Mouse (Mus musculus) gastrocnemius, adult 2 months (tissue): Measurements from ENCODE around the gene Tbc1d4. TPM values are rescaled to one million over a fixed set of nuclear protein-coding genes. Genes with fewer than 3 reads are reported as not detected.
A peak's percentile ranks its signal among the peaks of the same experiment; 100 is the strongest.
"Not testable (repeated sequence)": the region's sequence is repeated elsewhere in the genome, so short reads cannot be mapped to it uniquely, and the experiment has no call there.

Experiments
- DNase-seq: peaks from one replicate; pipeline ENCODE4 v3.0.0; 2022
- H3K27ac ChIP-seq: fragments of 200-600 bp; 2 replicates; pipeline ENCODE4 v1.8.1; 2022; ENCODE audit warnings: mild to moderate bottlenecking
- H3K4me3 ChIP-seq: fragments of 200-600 bp; 2 replicates; pipeline ENCODE4 v1.8.1; 2022; ENCODE audit warnings: mild to moderate bottlenecking, moderate library complexity
- CTCF ChIP-seq: fragments of 200-600 bp; IDR thresholded peaks from 2 replicates; pipeline ENCODE4 v1.8.1; 2022; ENCODE audit warnings: antibody characterized with exemption, mild to moderate bottlenecking, moderate library complexity
- intact Hi-C: fragments of 180-260 bp; cut with DNase I; formaldehyde crosslinking; loops from one replicate; pipeline ENCODE4 v1.15.1; 2025
- total RNA-seq, 2 experiments: library from RNA; stranded (reverse); gene quantifications; 2 replicates each; pipeline ENCODE4 v1.2.3; 2021

Gene Tbc1d4
- total RNA-seq, 2 experiments from 2014 or later: 28.8 to 62.9 TPM

DNA sequence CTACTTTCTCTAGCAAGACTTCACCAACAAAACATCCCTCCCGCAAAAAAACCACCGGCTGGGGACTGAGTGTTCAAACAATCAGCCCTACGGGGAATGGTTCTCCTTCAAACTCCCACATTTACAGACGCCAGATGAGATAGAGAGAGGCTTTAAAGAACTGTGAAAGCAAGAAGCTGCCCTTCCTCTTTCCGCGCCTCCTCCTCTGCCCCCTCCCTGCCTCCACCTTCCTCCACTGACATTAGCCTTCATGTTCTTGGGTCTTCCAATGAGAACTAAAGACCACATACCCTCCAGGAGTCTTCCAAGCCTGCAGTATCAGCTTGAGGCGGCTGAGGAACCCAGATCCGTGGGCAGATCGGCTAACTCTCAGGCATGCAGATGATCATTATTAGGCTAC lies 7.2 kb upstream of the Tbc1d4 start:
- DNase-seq: no peak
- H3K4me3 ChIP-seq: no peak overlapping the region
- TF ChIP-seq CTCF: no peak
- intact Hi-C loops: no loop called here
- no peak overlapping the region for H3K27ac ChIP-seq

DNA sequence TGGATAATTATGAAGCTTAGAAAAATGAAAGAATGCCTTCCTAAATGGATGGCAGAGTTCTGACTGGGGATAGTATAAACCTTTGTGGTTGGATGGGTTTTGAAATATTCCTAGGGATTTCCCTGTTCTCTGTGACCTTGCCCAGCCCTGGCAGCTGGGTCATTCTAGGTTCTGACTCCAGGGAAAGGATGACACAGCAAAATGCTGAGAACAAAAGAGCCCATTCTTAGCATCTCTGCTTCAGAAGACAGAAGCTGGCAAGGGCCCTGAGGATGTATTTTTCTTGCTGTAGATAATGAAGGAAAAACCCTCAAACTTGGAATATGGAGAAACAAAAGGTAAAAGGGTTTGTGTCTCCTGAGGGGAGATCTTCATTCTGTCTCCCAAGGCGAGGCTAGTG lies 4.2 kb upstream of the Tbc1d4 start:
- H3K4me3 ChIP-seq: no peak overlapping the region
- TF ChIP-seq CTCF: no peak
- no peak for DNase-seq
- no peak overlapping the region for H3K27ac ChIP-seq
- intact Hi-C loops: no loop called here

DNA sequence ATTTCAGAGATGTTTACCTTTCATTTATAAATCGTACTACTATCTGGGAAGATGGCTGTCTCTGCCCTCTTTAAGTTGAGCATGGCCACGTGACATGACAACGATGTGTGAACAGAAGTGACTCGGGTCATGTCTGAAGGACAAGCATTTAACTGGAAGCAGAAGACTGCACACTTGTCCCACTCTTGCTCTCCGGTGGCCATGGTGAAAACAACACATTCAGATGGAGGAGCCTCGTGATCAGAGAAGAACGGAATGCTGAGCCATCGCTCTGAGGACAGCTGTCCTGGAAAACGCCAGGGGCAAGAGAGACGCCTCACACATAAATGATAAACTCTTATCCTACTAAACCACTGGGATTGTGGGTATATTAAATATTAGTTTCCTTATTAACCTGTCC lies 1.7 kb upstream of the Tbc1d4 start:
- intact Hi-C loops: no loop called here
- no peak for TF ChIP-seq CTCF
- H3K4me3 ChIP-seq: no peak overlapping the region

DNA sequence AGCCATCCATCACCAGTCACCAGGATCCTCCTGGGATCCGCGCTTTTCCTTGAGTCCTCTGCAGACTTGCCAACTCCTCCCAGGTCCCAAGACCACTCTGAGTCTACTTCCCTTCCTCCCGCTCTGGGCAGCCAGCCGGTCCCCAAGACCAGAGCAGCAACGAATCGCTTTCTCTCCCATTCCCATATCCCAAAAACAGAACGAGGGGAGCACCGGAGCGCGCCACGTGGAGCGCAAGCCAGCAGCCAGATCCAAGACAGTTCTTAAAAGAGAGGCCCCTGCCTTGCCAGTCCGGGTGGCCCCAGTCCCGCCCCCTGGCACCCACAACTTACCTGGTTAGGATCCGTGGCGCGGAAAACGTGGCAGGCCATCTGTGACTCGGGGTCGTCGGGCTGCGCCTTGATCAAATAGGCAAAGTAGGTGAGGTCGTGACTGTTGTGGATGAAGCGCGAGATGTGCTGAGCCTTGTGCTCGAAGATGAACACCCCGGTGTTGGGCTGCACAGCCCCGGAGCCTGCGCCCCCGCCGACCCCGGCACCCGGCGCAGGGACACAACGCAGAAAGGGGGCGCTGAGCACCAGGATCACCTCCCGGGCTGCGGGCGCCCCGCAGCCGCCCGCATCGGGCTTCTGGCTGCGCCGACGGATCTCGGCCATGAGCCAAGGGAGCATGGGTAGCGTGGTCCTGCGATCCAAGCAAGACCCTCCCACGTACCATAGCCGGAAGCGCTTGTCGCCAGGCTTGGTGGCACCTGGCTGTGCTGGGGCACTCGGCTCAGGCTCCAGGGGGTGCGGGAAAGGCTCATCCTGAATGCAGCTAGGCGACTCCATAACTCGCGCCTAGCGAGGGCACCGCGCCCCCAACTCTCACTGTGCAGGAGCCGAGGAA lies 1.1 kb downstream of the Tbc1d4 start:
- peak; percentile 32; the same call in 1 of the 2 replicates for TF ChIP-seq CTCF
- peak overlapping the region; percentile 85 for H3K4me3 ChIP-seq
- intact Hi-C loops: no loop called here
- peak; percentile 60 for DNase-seq
- peak overlapping the region; percentile 86 for H3K27ac ChIP-seq

More for the DNA sequence above, 1.7 kb upstream of the Tbc1d4 start:
- H3K27ac ChIP-seq: no peak overlapping the region
- no peak for DNase-seq

DNA sequence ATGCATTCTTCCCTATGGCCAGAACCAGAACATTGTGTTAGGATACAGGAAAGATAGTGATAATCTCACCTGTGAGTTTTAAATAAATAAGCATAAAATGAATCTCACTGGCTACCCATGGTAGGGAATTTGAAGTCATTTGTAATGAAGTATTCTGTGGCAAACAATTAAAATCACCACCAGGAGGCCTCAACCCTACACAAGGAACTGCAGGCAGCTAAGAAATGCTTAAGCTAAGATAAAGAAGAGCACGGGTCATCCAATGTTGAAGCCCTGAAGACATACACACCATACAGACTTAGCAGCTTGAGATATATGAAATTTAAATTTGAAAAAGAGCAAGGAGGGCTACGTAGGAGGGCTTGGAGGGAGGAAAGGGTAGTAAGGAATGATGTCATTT lies 3.1 kb downstream of the Tbc1d4 start:
- no peak overlapping the region for H3K4me3 ChIP-seq
- no peak overlapping the region for H3K27ac ChIP-seq
- intact Hi-C loops: no loop called here
- no peak for DNase-seq
- TF ChIP-seq CTCF: peak; percentile 14; the same call in 1 of the 2 replicates

DNA sequence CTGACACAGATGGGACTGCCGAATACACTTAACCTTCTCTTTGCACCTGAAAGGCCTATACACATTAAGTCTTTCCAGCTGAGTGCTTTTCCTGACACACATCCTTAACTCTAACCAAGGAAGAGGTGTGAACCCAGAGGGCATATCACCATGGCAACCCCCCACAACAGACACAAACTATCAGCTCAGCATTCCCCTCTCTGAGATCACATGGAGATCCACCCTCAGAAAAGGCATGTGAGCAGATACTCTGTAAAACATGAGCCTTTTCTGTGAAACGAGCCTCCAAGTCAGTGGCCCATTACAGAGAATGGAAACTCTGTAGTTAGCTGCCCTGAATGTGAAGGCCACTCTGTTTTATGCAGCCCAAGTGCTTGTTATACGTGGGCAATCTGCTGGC lies 6.1 kb downstream of the Tbc1d4 start:
- H3K4me3 ChIP-seq: no peak overlapping the region
- TF ChIP-seq CTCF: no peak
- no peak overlapping the region for H3K27ac ChIP-seq
- no peak for DNase-seq
- intact Hi-C loops: loop anchor here (5.0 kb wide), 1 partner anchor 36 kb away; no protein-coding TSS in a partner anchor

DNA sequence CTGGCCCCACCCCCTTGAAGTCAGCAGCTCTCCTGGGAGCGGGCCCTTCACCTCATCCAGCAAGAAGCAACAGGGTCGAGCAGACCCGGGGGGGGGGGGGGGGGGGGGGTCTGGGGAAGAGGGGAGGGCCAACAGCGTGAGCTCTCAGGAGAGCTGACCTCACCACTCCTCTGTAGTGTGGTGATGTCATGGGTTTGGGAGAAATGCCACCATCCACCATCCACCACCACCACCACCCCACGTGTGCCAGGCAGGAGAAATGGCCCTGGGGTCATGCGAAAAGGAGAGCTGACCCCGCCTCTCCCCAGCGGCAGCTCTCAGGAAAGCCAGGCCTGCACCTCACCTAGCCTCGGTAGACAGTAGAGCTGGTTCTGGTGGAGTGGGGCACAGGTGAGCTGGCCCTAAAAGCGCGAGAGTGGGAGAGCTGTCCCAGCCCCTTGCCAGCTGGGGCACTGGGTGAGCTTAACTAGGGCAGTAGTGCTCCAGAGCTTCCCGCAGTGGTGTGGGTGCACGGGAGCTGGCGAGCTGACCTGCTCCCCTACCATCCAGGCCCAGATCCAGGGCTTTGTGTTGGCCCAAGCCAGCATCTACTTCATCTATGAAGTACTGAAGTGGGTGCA lies 11.8 kb downstream of the Tbc1d4 start:
- no peak overlapping the region for H3K27ac ChIP-seq
- no peak overlapping the region for H3K4me3 ChIP-seq
- DNase-seq: no peak
- intact Hi-C loops: loop anchor here (5.0 kb wide), 1 partner anchor 50 kb away; no protein-coding TSS in a partner anchor
- no peak for TF ChIP-seq CTCF

DNA sequence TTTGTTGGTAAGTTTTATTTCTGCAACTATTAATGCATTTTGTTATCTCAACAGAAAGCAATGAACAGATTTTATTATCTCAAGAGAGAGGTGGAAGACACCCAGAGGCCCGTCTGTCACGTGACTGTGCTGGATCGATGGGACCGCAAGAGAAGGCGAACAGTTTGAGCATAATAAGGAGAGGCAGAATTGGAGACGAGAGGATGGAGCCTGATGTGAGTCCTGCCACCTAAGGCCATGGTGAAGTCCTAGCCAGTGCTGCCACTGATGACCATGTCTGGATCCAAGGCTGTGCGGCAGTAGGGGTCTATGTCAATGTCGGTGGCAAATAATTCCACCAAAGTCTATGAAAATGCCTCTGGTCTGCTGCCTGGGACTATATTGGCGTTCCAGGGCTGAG lies 12.3 kb downstream of the Tbc1d4 start:
- intact Hi-C loops: loop anchor here (5.0 kb wide), 1 partner anchor 51 kb away; no protein-coding TSS in a partner anchor
- TF ChIP-seq CTCF: no peak
- DNase-seq: no peak
- no peak overlapping the region for H3K27ac ChIP-seq
- no peak overlapping the region for H3K4me3 ChIP-seq

DNA sequence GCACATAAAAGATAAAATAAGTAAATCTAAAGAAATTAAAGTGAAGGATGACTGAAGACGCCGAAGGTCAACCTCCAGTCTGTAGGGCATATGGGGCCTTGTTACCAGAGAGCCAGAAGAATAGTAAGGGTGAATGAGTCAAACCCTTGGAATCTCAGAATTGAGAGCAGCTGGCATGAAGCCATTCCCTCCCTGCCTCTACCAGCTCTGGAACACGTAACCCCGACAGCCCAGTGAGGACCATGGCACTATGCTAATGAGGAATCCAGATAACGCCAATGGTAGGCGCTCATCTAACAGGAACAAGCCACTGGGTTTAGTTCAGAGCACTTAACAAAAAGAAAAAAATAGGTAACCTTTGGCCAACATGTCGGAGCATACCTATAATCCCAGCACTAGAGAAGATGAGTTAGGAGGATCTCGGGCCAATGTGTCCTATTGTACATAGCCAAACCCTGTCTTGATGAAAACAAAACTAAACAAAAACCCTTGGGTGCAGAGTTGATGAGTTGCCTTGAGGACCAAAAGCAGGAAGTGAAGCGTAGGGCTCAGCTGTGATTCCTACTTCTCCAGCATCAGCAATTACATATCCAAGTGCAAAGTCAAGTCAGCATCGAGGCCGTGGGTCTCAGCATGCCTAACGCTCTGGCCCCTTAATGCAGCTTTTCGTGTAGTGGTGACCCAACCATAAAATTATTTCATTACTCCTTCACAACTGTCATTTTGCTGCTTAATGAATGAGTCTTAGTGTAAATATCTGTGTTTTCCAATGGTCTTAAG lies 13.5 kb downstream of the Tbc1d4 start:
- intact Hi-C loops: loop anchor here (5.0 kb wide), 1 partner anchor 52 kb away; no protein-coding TSS in a partner anchor
- no peak overlapping the region for H3K27ac ChIP-seq

DNA sequence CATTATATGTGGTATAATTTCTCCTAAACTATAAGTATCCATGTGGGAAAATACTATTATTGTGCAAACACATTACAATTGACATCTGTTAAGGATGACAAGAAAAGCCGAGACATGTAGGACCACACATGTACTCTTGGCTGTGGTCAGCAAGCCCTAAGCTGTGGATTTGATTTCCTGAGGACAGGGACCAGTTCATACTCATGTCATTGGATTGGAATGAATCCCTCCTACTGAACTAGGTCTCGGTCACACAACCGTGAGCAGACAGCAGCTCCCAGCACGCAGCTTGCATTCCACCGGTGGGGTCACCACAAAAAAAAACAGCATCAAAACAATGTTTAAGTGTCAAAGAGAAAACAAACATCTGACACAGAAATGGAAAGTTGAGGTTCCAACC lies 15.0 kb downstream of the Tbc1d4 start:
- DNase-seq: no peak
- Histone ChIP-seq H3K27ac (no peak overlapping the region), H3K4me3 (no peak overlapping the region)
- intact Hi-C loops: no loop called here
- no peak for TF ChIP-seq CTCF

More for the DNA sequence above, 13.5 kb downstream of the Tbc1d4 start:
- TF ChIP-seq CTCF: no peak
- no peak for DNase-seq
- H3K4me3 ChIP-seq: no peak overlapping the region

DNA sequence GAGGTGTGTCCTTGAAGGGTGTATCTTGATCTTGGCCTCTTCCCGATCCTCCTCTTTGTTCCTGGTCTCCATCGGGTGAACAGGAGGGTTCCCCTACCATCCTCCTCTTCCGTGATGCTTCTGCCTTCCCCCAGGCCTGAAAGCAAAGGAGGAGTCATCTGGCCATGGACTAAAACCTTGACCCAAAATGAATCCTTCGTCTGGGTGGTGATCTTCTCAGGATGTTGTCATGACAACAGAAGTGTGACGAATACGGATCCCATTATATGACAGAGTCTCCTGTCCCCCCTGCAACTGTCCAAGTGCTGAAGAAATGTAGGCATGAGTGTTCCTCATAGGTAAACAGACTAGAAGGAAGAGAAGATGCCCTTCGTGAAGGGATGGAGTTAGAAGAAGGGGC lies 15.7 kb downstream of the Tbc1d4 start:
- intact Hi-C loops: no loop called here
- no peak for DNase-seq
- no peak overlapping the region for H3K4me3 ChIP-seq
- TF ChIP-seq CTCF: no peak
- H3K27ac ChIP-seq: no peak overlapping the region

DNA sequence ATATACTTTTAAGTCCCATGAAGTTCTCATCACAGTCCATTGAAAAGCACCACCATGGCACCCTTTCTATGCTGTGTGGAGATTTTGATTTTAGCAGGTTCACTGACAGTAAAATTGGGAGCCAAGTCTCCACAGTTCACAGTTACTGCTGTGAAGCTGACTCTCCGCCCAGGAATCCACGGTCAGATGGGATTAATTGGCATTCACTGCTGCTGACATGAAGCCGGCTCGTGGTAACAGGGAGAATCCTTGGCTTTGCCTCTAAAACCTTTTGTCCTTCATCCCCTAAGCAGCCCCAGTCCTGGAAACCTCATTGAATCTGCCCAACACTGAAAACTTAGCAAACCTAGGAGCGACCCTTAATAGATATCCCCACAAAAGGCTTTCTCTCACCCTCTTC lies 17.9 kb downstream of the Tbc1d4 start:
- Histone ChIP-seq H3K4me3 (no peak overlapping the region), H3K27ac (no peak overlapping the region)
- TF ChIP-seq CTCF: no peak
- intact Hi-C loops: no loop called here
- peak; percentile 25 for DNase-seq

DNA sequence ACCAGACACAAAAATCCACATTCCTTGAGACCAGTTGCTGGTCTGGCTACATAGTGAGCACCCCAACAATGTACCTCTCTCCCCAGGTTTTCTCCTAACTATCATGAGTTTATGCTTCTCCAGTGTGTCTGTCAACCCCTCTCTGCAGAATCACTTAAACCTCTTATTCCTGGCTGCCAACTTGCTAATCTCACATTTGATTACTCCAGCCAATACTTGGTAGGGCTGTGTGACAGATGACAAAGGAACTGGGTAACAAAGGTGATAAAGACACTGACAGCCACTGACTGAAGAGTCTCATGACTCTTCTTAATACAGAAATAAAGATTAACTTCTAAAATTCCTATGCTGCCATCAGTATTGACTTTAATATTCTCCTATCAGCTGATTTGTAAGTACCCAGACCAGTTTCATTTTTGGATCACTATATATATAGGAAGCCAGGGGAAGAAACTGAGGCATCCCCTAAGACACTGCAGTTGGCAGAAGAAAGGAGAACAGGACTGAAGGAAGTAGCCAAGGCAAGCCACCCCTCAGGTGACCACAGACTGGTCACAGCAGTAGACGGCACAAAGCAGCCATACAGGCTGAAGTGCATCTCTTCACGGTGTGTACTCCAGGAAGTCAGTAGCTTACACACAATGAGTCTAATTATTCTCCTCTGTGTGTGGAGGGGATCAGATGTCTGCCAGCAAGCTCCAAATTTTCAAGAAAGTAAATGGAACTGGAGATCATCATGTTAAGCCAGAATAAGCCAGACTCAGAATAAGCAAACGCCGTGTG lies 20.6 kb downstream of the Tbc1d4 start:
- DNase-seq, intact Hi-C loops, H3K4me3 ChIP-seq, H3K27ac ChIP-seq: not testable (repeated sequence)

DNA sequence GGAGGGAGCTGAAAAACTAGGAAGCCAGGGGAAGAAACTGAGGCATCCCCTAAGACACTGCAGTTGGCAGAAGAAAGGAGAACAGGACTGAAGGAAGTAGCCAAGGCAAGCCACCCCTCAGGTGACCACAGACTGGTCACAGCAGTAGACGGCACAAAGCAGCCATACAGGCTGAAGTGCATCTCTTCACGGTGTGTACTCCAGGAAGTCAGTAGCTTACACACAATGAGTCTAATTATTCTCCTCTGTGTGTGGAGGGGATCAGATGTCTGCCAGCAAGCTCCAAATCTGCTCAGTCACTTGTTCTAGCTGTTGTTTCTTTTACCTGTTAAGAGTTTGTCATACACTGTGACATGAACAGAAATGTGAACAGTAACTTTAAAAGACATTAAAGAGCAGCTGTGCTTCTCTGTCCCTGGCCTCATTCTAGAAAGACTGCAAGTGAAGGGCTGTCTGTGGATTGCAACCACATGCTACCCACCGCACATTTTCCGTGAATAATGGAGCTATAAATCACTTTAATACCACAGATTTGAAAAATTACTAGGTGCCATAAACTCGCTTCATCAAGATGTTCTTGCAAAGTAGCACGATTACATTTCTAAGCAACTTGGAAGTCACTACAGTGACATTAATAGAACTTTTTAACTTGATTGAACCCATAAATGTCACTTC lies 21.5 kb downstream of the Tbc1d4 start:
- DNase-seq, intact Hi-C loops, H3K27ac ChIP-seq, H3K4me3 ChIP-seq: not testable (repeated sequence)
